Mouse (Mus musculus) C2C12 (cell line): ENCODE data around the gene Zfp365. TPM values are rescaled to one million over a fixed set of nuclear protein-coding genes. Genes with fewer than 3 reads are reported as not detected.

Experiments
- H3K27me3 ChIP-seq: one replicate; pipeline ENCODE4 v1.6.1; 2011; ENCODE audit not compliant: control insufficient read depth, insufficient read depth, insufficient read length
- H3K36me3 ChIP-seq: one replicate; pipeline ENCODE4 v1.6.1; 2011; ENCODE audit not compliant: control insufficient read depth, insufficient read depth
- H3K4me3 ChIP-seq: one replicate; pipeline ENCODE4 v1.5.1; 2011; ENCODE audit warnings: mild to moderate bottlenecking, control low read depth; ENCODE audit not compliant: poor library complexity, insufficient read depth, severe bottlenecking
- H3K79me2 ChIP-seq: one replicate; pipeline ENCODE4 v1.6.1; 2011; ENCODE audit not compliant: control insufficient read depth, insufficient read depth
- H3K79me3 ChIP-seq: one replicate; pipeline ENCODE4 v1.6.1; 2011; ENCODE audit warnings: low read depth, control low read depth
- H3ac ChIP-seq: one replicate; pipeline ENCODE3; 2011; ENCODE audit warnings: low read depth; ENCODE audit not compliant: control insufficient read depth, insufficient read length
- CEBPB ChIP-seq: IDR thresholded peaks from one replicate; pipeline ENCODE4 v1.6.1; 2011; ENCODE audit warnings: low read depth, mild to moderate bottlenecking, control low read depth, moderate library complexity
- CTCF ChIP-seq: IDR thresholded peaks from one replicate; pipeline ENCODE4 v1.5.1; 2011; ENCODE audit not compliant: control insufficient read depth, insufficient read depth, insufficient read length
- FOSL1 ChIP-seq: IDR thresholded peaks from one replicate; pipeline ENCODE4 v1.8.0; 2011; ENCODE audit warnings: mild to moderate bottlenecking, low read length; ENCODE audit not compliant: poor library complexity, insufficient read depth, severe bottlenecking
- MAX ChIP-seq: IDR thresholded peaks from one replicate; pipeline ENCODE4 v1.6.1; 2011; ENCODE audit warnings: mild to moderate bottlenecking, control low read depth
- MYOD1 ChIP-seq: IDR thresholded peaks from one replicate; pipeline ENCODE4 v1.6.1; 2011; ENCODE audit warnings: low read depth; ENCODE audit not compliant: control insufficient read depth, insufficient read length
- MYOG ChIP-seq: IDR thresholded peaks from one replicate; pipeline ENCODE4 v1.6.1; 2011; ENCODE audit not compliant: control insufficient read depth, insufficient read length; ENCODE audit errors: extremely low read depth
- USF1 ChIP-seq: IDR thresholded peaks from one replicate; pipeline ENCODE4 v1.6.1; 2011; ENCODE audit warnings: low read depth, mild to moderate bottlenecking, control low read depth, moderate library complexity
- polyA plus RNA-seq: library from polyadenylated mRNA; unstranded; fragments of >200 nt; fragmentation: generic; extraction: Trizol; gene quantifications from one replicate; pipeline ENCODE4 v1.2.1, GENCODE M21; 2012; ENCODE audit warnings: missing spikeins

Gene Zfp365
- polyA plus RNA-seq, 1 experiment, result 14.1 TPM

DNA sequence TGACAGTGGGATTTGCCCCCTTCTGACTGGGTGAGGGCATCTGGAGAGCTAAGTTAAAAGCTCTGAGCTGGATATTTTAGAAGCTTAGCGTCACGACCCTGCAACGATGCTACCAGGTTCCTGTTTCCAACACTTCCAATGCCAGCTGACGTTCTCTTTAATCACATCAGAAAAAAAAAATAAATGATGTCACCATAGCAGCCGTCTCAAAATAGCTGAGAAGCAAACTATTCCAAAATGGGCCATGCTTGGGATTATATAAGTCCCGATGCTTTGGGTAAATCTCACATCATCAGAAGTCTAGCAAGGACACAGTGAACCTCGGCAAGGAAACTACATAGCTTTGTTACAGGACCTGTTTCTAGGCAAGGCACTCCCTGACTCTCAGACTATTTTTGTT, 9.1 kb downstream of the Zfp365 start:
- peaks cover 85% of the 10 kb centered on the region for H3K79me2 ChIP-seq

DNA sequence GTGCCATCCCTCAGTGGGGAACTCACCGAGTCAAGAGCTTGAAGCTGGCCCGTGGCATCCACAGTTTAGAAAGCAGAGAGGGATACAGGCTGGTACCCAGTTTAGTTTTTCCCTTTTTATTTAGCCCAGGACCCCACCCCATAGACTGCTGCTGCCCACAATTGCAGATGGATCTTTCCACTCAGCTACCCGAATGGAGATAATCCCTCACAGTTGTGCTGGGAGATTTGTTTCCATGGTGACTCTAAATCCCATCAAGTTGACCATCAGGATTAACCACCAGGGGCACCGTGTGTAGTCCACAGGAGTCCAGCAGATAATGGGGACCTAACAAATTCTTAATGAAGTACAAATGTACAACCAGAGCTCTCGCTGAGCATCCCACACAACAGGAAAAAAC, 11.3 kb downstream of the Zfp365 start:
- TF ChIP-seq CTCF, result no peak
- TF ChIP-seq FOSL1, result no peak
- TF ChIP-seq MAX, result no peak
- TF ChIP-seq MYOG, result no peak
- TF ChIP-seq USF1, result no peak
- no peak for TF ChIP-seq MYOD1
- no peak for TF ChIP-seq CEBPB
- no peak overlapping the region for H3K4me3 ChIP-seq
- H3ac ChIP-seq, result no peak overlapping the region
- H3K79me3 ChIP-seq, result peaks cover 45% of the 10 kb centered on the region
- H3K36me3 ChIP-seq, result peaks cover 37% of the 10 kb centered on the region
- H3K27me3 ChIP-seq, result no peaks in the 10 kb centered on the region
- H3K79me2 ChIP-seq, result peaks cover 72% of the 10 kb centered on the region

More for the DNA sequence above, 9.1 kb downstream of the Zfp365 start:
- H3K79me3 ChIP-seq, result peaks cover 49% of the 10 kb centered on the region
- no peak overlapping the region for H3ac ChIP-seq
- H3K4me3 ChIP-seq, result no peak overlapping the region
- TF ChIP-seq MYOG (no peak), USF1 (no peak), FOSL1 (no peak), CTCF (no peak), MYOD1 (no peak), MAX (no peak), CEBPB (no peak)
- H3K36me3 ChIP-seq, result peaks cover 47% of the 10 kb centered on the region
- H3K27me3 ChIP-seq, result no peaks in the 10 kb centered on the region

DNA sequence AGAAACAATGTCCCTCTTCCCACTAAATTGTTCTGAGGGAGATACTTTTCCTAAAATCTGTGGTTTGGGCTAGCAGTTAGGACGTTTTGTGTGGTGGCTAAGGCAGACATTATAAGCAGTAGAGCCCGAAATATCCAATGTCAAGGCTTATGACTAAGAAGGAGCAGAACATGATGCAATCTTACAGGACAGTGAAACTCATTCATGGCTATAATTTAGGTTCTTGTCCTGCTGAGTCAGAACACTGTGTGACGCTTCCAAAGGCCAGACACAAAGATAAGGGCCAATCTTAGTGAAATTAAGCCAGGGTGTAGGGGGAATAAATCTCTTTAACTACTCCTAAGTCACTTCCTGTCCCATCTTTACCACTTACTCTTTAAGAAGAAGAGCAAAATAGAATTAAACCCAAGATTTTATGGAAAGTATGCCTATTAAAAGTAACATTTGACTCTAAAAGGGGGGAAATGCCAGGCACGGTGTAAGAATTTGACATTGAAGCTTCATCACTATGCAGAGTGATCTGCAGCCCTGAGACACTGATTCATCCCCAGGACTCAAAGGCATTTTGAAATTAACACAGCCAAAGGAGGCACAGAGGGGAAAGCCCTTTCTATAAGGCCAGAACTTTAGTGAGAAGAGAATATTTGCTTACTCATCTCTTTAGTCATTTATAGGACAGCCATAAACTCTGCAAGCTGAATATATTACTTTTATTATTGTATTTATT, 13.3 kb downstream of the Zfp365 start:
- TF ChIP-seq FOSL1 (peak; percentile 74), MAX (no peak), MYOG (no peak), USF1 (no peak), CEBPB (peak; percentile 99), MYOD1 (no peak), CTCF (no peak)
- peaks cover 28% of the 10 kb centered on the region for H3K79me3 ChIP-seq
- H3K4me3 ChIP-seq, result no peak overlapping the region
- H3K27me3 ChIP-seq, result no peaks in the 10 kb centered on the region
- no peak overlapping the region for H3ac ChIP-seq
- H3K36me3 ChIP-seq, result peaks cover 37% of the 10 kb centered on the region
- peaks cover 52% of the 10 kb centered on the region for H3K79me2 ChIP-seq

DNA sequence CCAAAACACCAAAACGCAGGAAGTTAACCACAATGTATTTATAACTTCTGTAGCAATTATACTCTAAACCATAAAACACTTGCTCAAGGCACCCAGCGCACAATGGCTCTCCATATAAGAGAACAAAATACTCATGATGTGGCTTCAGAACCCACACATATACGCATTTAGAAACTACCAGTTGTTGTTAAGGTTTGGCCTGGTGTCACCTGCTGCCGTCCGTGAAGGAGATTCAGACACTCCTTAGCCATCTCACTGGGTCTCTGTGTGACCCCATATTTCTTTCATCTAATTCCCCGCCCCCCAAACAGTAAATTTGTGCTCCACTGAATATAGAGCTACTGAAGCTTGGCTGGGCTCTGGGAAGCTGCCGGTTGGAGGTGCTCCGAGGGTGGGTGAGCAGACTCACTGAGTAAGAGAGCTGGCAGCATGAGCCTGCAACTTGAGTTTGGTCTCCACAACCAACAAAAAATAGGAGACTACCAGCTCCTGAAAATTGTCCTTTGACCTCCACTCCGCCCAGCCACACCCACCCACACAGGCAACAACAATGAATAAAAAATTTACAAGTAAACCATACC, 14.0 kb downstream of the Zfp365 start:
- Histone ChIP-seq H3K36me3 (peaks cover 35% of the 10 kb centered on the region), H3K27me3 (no peaks in the 10 kb centered on the region), H3K79me2 (peaks cover 45% of the 10 kb centered on the region), H3K79me3 (peaks cover 24% of the 10 kb centered on the region), H3ac (no peak overlapping the region), H3K4me3 (no peak overlapping the region)
- no peak for TF ChIP-seq FOSL1
- TF ChIP-seq MYOG, result no peak
- no peak for TF ChIP-seq USF1
- TF ChIP-seq CEBPB, result no peak
- TF ChIP-seq MAX, result no peak
- peak; percentile 77 for TF ChIP-seq MYOD1
- no peak for TF ChIP-seq CTCF

DNA sequence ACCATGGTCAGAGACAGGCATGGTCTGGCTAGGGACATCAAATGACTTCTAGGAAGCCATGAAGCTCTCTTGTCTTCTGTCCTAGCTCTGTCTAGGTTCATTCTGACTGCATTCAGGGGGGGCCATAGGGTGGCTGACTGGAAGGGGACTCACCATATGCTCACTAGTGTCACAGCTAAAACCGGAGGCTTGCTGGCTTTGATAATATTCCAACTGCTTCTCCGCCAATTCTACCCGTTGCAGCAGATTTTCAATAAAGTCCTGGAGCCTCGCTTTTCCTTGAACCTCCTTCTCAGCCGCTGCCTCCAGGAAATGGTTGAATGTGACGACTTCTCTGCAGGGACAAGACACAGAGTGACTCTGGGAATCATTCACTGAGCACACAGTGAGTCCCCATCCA, 15.2 kb downstream of the Zfp365 start:
- Histone ChIP-seq H3K36me3 (peaks cover 31% of the 10 kb centered on the region), H3K79me3 (peaks cover 16% of the 10 kb centered on the region), H3ac (no peak overlapping the region), H3K79me2 (peaks cover 33% of the 10 kb centered on the region), H3K27me3 (no peaks in the 10 kb centered on the region), H3K4me3 (no peak overlapping the region)
- no peak for TF ChIP-seq USF1
- TF ChIP-seq CTCF, result no peak
- no peak for TF ChIP-seq MYOD1
- TF ChIP-seq FOSL1, result no peak
- TF ChIP-seq MAX, result no peak
- no peak for TF ChIP-seq CEBPB
- no peak for TF ChIP-seq MYOG
